Mouse (Mus musculus) thymus, postnatal 10 days (tissue): Measurements from ENCODE around the gene Smpdl3a.

ENCODE experiments used
- DNase-seq, 2 experiments: peaks; one replicate each; pipeline ENCODE4 v3.0.0; 2021; ENCODE audit warnings: low spot score in 2 of 2

Smpdl3a gene

GRCm38 (mm10) chr10:57794018-57794417 is at the start of gene Smpdl3a:
Smpdl3a (plus strand) TSS chr10:57794335.
- DNase-seq = no peak

GRCm38 (mm10) chr10:57745452-57745851 is 48.7 kb upstream of the Smpdl3a start:
- DNase-seq = no peak

- DNase-seq = no peak
Observed at GRCm38 (mm10) chr10:57747127-57747526, 47.0 kb upstream of the Smpdl3a start.

- DNase-seq = peak; percentile 18 to 28
Observed at GRCm38 (mm10) chr10:57753343-57753742, 40.8 kb upstream of the Smpdl3a start.

GRCm38 (mm10) chr10:57755201-57755736 is 38.9 kb upstream of the Smpdl3a start:
- DNase-seq = no peak

GRCm38 (mm10) chr10:57758999-57759398 is 35.1 kb upstream of the Smpdl3a start:
- DNase-seq = no peak

- DNase-seq = no peak
Observed at GRCm38 (mm10) chr10:57760694-57761093, 33.4 kb upstream of the Smpdl3a start.

GRCm38 (mm10) chr10:57763044-57763443 is 31.1 kb upstream of the Smpdl3a start:
- no peak for DNase-seq

GRCm38 (mm10) chr10:57783289-57784130 is 10.6 kb upstream of the Smpdl3a start:
- no peak for DNase-seq

GRCm38 (mm10) chr10:57784131-57784875 is 9.8 kb upstream of the Smpdl3a start:
- no peak for DNase-seq

GRCm38 (mm10) chr10:57784876-57785150 is 9.3 kb upstream of the Smpdl3a start, which contains the start of gene Fabp7:
Fabp7 (plus strand) TSS chr10:57784881.
- DNase-seq = no peak

- DNase-seq = no peak
Observed at GRCm38 (mm10) chr10:57785552-57785951, 8.6 kb upstream of the Smpdl3a start.

- no peak for DNase-seq
Observed at GRCm38 (mm10) chr10:57792957-57793356, 1.2 kb upstream of the Smpdl3a start.

GRCm38 (mm10) chr10:57794491-57795461 is 641 bp downstream of the Smpdl3a start:
- peak; percentile 18 to 33 for DNase-seq

GRCm38 (mm10) chr10:57795542-57795941 is 1.4 kb downstream of the Smpdl3a start:
- peak in 1 of 2 experiments; percentile 5 for DNase-seq

- peak; percentile 17 to 28 for DNase-seq
Observed at GRCm38 (mm10) chr10:57796057-57796456, 1.9 kb downstream of the Smpdl3a start.

- DNase-seq = no peak
Observed at GRCm38 (mm10) chr10:57799486-57799885, 5.4 kb downstream of the Smpdl3a start.

- no peak for DNase-seq
Observed at GRCm38 (mm10) chr10:57807754-57808153, 13.6 kb downstream of the Smpdl3a start.

- DNase-seq = no peak
Observed at GRCm38 (mm10) chr10:57812161-57812856, 18.2 kb downstream of the Smpdl3a start.

GRCm38 (mm10) chr10:57814295-57814694 is 20.2 kb downstream of the Smpdl3a start:
- no peak for DNase-seq

- no peak for DNase-seq
Observed at GRCm38 (mm10) chr10:57815869-57816268, 21.7 kb downstream of the Smpdl3a start.
